Mouse (Mus musculus) Muller cell, postnatal 12 days (primary cell): Measurements from ENCODE around the gene Eme2.
"Not testable (repeated sequence)": the region's sequence is repeated elsewhere in the genome, so short reads cannot be mapped to it uniquely, and the experiment has no call there.

Experiments used
- DNase-seq: peaks from one replicate; pipeline ENCODE4 v3.0.0-alpha.2; 2015; ENCODE audit errors: inconsistent ontology term

Eme2 gene

GRCm38 (mm10) chr17:24894995-24895547 lies at the start of gene Eme2, which contains the start of gene Mrps34:
Gene Eme2 (minus strand): TSS chr17:24895087.
Gene Mrps34 (plus strand): TSS chr17:24895116.
- DNase-seq = peak; percentile 87

GRCm38 (mm10) chr17:24943589-24943988 lies 48.7 kb upstream of the Eme2 start:
- DNase-seq = not testable (repeated sequence)

GRCm38 (mm10) chr17:24943036-24943435 lies 48.1 kb upstream of the Eme2 start:
- no peak for DNase-seq

- DNase-seq = not testable (repeated sequence)
Observed at GRCm38 (mm10) chr17:24942453-24942852, 47.6 kb upstream of the Eme2 start.

GRCm38 (mm10) chr17:24937266-24937665 lies 42.4 kb upstream of the Eme2 start:
- DNase-seq = no peak

- peak; percentile 96 for DNase-seq
Observed at GRCm38 (mm10) chr17:24936259-24937237, 41.7 kb upstream of the Eme2 start, which contains the start of gene Mapk8ip3. Gene Mapk8ip3 (minus strand): TSS chr17:24936977.

- DNase-seq = no peak
Observed at GRCm38 (mm10) chr17:24935666-24936065, 40.8 kb upstream of the Eme2 start.

GRCm38 (mm10) chr17:24934926-24935325 lies 40.0 kb upstream of the Eme2 start:
- DNase-seq = no peak

- DNase-seq = no peak
Observed at GRCm38 (mm10) chr17:24933163-24933562, 38.3 kb upstream of the Eme2 start.

- DNase-seq = no peak
Observed at GRCm38 (mm10) chr17:24932431-24932830, 37.5 kb upstream of the Eme2 start.

GRCm38 (mm10) chr17:24929506-24929905 lies 34.6 kb upstream of the Eme2 start:
- DNase-seq = peak; percentile 41

GRCm38 (mm10) chr17:24923246-24923645 lies 28.4 kb upstream of the Eme2 start:
- DNase-seq = no peak

- no peak for DNase-seq
Observed at GRCm38 (mm10) chr17:24913984-24914383, 19.1 kb upstream of the Eme2 start.

- DNase-seq = no peak
Observed at GRCm38 (mm10) chr17:24907591-24907990, 12.7 kb upstream of the Eme2 start.

GRCm38 (mm10) chr17:24903767-24904166 lies 8.9 kb upstream of the Eme2 start:
- DNase-seq = no peak

GRCm38 (mm10) chr17:24902671-24903474 lies 8.0 kb upstream of the Eme2 start:
- DNase-seq = no peak

- no peak for DNase-seq
Observed at GRCm38 (mm10) chr17:24902124-24902523, 7.2 kb upstream of the Eme2 start.

GRCm38 (mm10) chr17:24900014-24900413 lies 5.1 kb upstream of the Eme2 start:
- no peak for DNase-seq

- DNase-seq = peak; percentile 61
Observed at GRCm38 (mm10) chr17:24899153-24899552, 4.3 kb upstream of the Eme2 start.

GRCm38 (mm10) chr17:24898041-24898854 lies 3.4 kb upstream of the Eme2 start:
- no peak for DNase-seq

GRCm38 (mm10) chr17:24897600-24897999 lies 2.7 kb upstream of the Eme2 start:
- no peak for DNase-seq
